Mouse (Mus musculus) myocyte (in vitro differentiated cells): ENCODE data around the gene Sept5.

Source experiments
- CEBPB ChIP-seq: IDR thresholded peaks from 2 replicates; pipeline ENCODE4 v1.6.1; 2011; ENCODE audit warnings: mild to moderate bottlenecking, moderate library complexity; ENCODE audit not compliant: poor library complexity, insufficient read depth, severe bottlenecking
- E2F4 ChIP-seq: IDR thresholded peaks from one replicate; pipeline ENCODE4 v1.6.1; 2011; ENCODE audit warnings: mild to moderate bottlenecking, control low read depth, moderate library complexity; ENCODE audit not compliant: insufficient read depth
- MYOD1 ChIP-seq, 3 experiments: IDR thresholded peaks; one replicate each; pipeline ENCODE4 v1.6.1; 2011; ENCODE audit warnings: control low read depth in 2 of 3, low read depth in 2 of 3, mild to moderate bottlenecking in 2 of 3, moderate library complexity in 1 of 3; ENCODE audit not compliant: insufficient read length in 2 of 3, control insufficient read depth in 1 of 3
- MYOG ChIP-seq, 3 experiments: IDR thresholded peaks; one replicate each; pipeline ENCODE4 v1.6.1; 2011; ENCODE audit warnings: control low read depth in 2 of 3, low read depth in 2 of 3, mild to moderate bottlenecking in 2 of 3; ENCODE audit not compliant: insufficient read length in 2 of 3, control insufficient read depth in 1 of 3, insufficient read depth in 1 of 3
- POLR2A ChIP-seq: IDR thresholded peaks from one replicate; pipeline ENCODE4 v1.6.1; 2011; ENCODE audit warnings: low read depth, mild to moderate bottlenecking, control low read depth, moderate library complexity; ENCODE audit not compliant: insufficient read length
- POLR2AphosphoS2 ChIP-seq: IDR thresholded peaks from one replicate; pipeline ENCODE4 v1.6.1; 2011; ENCODE audit warnings: low read depth, control low read depth; ENCODE audit not compliant: insufficient read length
- TCF3 ChIP-seq: IDR thresholded peaks from one replicate; pipeline ENCODE4 v1.6.1; 2011; ENCODE audit warnings: low read depth, control low read depth; ENCODE audit not compliant: insufficient read length
- USF1 ChIP-seq: IDR thresholded peaks from one replicate; pipeline ENCODE4 v1.6.1; 2011; ENCODE audit warnings: low read depth, mild to moderate bottlenecking, control low read depth, moderate library complexity

GRCm38 (mm10) chr16:18632059-18632458 lies 2.3 kb upstream of the Sept5 start:
- TF ChIP-seq POLR2A (no peak), USF1 (no peak), POLR2AphosphoS2 (no peak), E2F4 (no peak), TCF3 (no peak), CEBPB (no peak), MYOG (IDR thresholded peaks at IDR 0.05; ENCODE audit: control insufficient read depth in 1 of 3, insufficient read depth in 1 of 3, insufficient read length in 2 of 3, low read depth in 2 of 3) (no peak), MYOD1 (IDR thresholded peaks at IDR 0.05; ENCODE audit: control insufficient read depth in 1 of 3, insufficient read length in 2 of 3, low read depth in 2 of 3) (no peak)
